Mouse (Mus musculus): ENCODE results near the gene Zfyve28.

DNA sequence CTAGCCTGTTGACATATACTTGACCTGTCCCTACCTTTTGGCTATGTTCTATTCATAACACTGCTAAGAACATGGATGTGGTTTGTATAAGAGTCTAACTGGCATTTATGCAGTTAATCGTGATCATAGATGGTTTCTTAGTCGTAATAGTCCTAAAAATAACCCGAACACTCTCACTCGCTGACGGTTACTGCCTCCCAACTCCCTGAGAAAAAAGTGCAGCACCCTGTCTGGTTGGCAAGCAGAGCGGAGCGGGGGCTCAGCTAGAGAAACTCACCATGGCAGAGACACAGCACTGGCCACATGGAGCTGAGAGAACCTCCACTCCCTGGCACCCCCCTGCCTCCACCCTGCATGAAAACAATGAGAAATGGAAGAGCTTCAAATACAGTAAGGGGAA, 7.3 kb downstream of the Zfyve28 start:
- TF ChIP-seq FLI1 (IDR thresholded peaks at IDR 0.05; ENCODE audit: low read length) (no peak), GATA1 (IDR thresholded peaks at IDR 0.05; ENCODE audit: borderline replicate concordance, low read length) (no peak)
